Mouse (Mus musculus) heart, adult 8-10 months (tissue): ENCODE data around the gene Lrrc8e. TPM values are rescaled to one million over a fixed set of nuclear protein-coding genes. Genes with fewer than 3 reads are reported as not detected.

Source experiments
- DNase-seq: peaks from one replicate; pipeline ENCODE4 v3.0.0; 2022; ENCODE audit warnings: low spot score
- total RNA-seq, 4 experiments: library from RNA; stranded (reverse); gene quantifications; 2 replicates each; pipeline ENCODE4 v1.2.4; 2022

Lrrc8e gene
- 1 to 10 TPM in 1 of 4 experiments, under 1 TPM in 3; 0.41 to 1.3 (median 0.87) TPM for total RNA-seq

DNA sequence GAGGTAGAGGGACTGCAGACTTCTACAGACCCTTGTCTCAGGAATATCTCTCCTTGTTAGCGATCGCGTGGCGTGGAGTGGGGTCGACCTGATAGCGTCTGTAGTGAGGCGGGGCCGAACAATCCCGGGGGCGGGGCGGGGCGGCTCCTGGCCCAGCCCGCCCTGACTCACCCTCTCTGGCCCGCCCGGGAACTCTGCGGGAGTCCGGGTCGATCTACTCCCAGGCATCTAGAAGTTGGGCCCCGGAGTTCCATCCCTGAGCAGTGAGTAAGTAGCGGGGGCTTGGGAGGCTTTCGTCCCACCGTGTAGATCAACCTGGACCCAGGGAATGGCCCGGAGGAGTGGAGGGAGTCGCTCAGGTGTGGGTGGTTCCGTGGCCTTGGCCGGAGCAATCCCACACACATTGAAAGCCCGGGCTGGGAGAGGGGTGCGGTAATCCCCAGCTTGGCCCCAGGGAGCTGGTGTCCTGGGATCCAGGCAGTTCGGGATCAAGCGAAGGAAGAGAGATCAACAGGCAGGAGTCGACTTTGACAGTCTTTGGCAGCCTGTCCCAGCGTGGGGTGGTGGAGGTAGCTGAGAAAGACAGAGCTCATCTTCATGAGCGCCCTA, at the start of gene Lrrc8e:
Gene Lrrc8e, plus strand, starts transcription at position 89 of the 609 bp plus-strand sequence.
- no peak for DNase-seq

GRCm38 (mm10) chr8:4183409-4183808, 43.2 kb upstream of the Lrrc8e start:
- DNase-seq: no peak

- DNase-seq: no peak
Observed at GRCm38 (mm10) chr8:4186151-4186550, 40.5 kb upstream of the Lrrc8e start.

- DNase-seq: no peak
Observed at GRCm38 (mm10) chr8:4188605-4189004, 38.0 kb upstream of the Lrrc8e start.

GRCm38 (mm10) chr8:4189031-4189722, 37.5 kb upstream of the Lrrc8e start:
- DNase-seq: no peak

DNA sequence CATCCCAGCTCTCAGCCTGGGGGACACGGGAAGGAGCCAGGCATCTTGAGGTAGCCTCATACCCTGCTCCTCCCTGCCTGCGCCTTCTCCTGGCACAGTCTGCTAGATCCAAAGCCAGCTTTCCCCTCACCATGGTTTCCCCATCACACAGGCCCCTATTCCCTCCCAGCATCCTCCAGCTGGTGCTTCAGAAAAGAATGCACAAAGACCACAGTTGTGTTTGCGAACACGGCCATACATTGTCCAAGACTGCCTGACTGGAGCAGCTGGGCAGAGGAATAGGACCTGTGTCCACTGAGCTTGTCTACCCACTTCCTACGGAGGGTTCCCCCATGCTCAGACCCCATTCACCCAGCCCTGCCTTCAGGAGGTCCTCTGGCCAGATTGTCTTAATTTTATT, 34.3 kb upstream of the Lrrc8e start:
- no peak for DNase-seq

GRCm38 (mm10) chr8:4192807-4193587, 33.6 kb upstream of the Lrrc8e start:
- peak; percentile 82 for DNase-seq

DNA sequence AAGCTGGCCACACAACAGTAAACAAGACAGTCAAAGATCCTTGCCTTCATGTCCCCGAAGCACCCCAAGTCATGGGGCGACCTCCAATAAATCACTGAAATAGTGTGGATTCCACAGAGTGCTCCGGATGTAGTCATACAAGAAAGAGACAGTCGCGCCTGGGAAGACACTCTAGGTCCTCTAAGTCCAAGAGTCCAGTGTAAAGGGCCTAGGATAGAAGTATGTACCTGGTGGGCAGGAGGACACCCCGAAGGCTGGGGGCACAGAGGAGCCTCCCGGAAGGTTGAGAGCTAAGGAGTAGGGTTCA, 33.1 kb upstream of the Lrrc8e start:
- DNase-seq: no peak

GRCm38 (mm10) chr8:4201321-4201720, 25.3 kb upstream of the Lrrc8e start:
- no peak for DNase-seq

DNA sequence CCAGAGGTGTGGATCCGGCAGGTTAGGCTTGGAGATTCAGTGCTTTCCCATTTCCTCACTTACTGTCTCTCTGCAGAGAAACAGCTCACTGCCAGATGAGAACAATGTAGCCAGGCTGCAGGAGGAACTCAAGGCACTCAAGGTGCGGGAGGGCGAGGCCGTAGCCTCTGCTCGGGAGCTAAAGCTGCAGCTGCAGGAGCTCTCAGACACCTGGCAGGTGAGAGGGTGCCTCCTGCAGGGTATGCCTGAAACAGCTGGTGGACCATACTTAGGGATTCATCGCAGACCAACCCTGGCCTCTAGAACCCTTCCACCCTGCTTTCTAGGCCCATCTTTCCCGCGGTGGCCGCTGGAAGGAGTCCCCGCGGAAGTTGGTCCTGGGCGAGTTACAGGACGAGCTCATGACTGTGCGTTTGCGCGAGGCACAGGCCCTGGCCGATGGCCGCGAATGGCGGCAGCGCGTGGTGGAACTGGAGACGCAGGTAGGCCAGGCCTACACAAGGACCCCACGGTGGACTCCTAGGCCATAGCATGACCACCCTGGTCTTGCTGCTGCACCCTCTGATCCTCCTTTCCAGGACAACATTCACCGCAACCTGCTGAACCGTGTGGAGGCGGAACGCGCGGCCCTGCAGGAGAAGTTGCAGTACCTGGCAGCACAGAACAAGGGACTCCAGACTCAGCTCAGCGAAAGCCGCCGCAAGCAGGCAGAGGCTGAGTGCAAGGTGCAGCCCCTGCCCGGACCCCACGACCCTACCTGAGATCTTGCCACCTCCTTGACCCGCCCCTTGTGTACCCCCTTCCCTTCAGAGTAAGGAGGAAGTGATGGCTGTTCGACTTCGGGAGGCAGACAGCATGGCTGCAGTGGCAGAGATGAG, 21.1 kb upstream of the Lrrc8e start:
- DNase-seq: no peak

DNA sequence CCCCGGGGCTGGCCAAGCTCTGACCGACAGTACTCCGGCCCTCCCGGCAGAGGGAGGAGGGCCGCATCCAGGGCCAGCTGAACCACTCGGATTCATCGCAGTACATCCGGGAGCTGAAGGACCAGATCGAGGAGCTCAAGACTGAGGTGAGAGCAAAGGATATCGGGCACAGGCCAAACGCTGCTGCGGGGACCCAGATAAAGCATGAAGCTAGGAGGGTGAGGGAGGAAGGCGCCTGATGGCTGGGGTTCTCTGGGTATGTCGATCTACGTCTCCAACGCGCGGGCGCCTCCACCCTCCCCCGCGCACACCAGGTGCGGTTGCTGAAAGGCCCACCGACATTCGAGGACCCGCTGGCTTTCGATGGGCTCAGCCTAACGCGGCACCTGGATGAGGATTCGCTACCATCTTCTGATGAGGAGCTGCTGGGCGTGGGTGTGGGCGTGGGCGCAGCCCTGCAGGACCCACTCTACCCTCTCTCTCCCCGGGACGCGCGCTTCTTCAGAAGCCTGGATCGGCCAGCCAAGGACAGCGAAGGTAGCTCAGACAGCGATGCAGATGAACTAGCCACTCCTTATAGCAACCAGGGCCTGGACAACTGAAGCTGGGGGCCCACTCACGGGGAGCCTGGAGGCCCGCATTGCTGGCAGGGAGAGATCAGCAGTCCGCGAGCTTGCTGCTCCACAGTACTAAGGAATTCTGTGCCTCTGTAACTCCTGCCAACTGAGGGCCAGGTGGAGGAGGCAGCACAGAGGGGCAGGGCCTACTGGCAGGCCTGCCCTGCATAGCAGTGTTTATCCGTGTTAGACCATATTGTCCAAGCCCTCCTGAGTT, 20.2 kb upstream of the Lrrc8e start:
- DNase-seq: no peak

- DNase-seq: no peak
Observed at GRCm38 (mm10) chr8:4207016-4207350, 19.6 kb upstream of the Lrrc8e start.

- no peak for DNase-seq
Observed at GRCm38 (mm10) chr8:4211097-4211496, 15.5 kb upstream of the Lrrc8e start.

- DNase-seq: no peak
Observed at GRCm38 (mm10) chr8:4212809-4213209, 13.8 kb upstream of the Lrrc8e start.

- no peak for DNase-seq
Observed at GRCm38 (mm10) chr8:4213210-4214005, 13.2 kb upstream of the Lrrc8e start.

DNA sequence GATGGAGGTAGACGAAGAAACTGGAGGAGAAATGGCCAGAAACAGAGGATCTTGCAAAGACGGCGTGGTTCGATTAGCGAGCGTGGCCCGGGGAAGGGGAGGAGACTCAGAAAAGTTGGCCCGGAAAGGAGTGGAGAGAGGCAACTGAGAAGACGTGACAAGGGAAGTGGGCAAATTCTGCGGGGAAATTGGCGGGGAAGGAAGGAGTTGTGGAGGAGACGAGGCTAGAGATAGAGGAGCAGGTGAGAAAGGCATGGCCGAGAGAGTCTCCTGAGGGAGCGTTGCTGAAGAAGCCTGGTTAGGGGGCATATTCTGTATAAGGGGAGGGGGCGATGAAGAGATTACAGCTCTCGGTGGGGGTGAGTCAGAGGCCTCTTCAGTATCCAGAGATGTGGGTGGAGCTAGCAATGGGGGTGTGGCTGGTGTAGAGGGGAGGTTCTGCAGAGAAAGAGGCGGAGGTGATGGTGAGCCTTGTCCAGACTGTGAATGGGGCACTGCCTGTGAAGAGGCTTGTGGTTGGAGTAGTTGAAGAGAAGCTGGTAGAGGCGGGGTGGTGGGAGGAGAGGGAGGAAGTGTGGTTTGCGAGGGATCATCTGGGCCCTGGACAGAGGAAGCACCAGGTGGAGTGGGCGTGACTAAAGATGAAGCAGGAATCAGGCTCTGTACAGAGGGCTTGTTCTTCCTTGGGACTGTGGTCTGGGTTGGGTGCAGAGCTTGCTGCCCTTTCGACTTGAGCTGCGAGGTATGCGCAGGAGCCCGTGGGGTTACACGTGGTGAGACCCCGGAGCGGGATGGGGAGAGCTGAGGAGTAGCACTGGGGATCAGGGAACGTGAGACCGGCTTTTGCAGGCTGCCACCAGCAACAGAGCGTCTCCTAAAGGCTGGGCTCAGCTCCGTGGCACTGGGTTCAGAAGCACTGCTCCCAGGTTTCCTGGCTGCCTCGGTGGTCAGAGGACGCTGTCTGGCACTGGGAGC, 12.3 kb upstream of the Lrrc8e start:
- peak; percentile 36 for DNase-seq

- no peak for DNase-seq
Observed at GRCm38 (mm10) chr8:4216296-4216695, 10.3 kb upstream of the Lrrc8e start.

DNA sequence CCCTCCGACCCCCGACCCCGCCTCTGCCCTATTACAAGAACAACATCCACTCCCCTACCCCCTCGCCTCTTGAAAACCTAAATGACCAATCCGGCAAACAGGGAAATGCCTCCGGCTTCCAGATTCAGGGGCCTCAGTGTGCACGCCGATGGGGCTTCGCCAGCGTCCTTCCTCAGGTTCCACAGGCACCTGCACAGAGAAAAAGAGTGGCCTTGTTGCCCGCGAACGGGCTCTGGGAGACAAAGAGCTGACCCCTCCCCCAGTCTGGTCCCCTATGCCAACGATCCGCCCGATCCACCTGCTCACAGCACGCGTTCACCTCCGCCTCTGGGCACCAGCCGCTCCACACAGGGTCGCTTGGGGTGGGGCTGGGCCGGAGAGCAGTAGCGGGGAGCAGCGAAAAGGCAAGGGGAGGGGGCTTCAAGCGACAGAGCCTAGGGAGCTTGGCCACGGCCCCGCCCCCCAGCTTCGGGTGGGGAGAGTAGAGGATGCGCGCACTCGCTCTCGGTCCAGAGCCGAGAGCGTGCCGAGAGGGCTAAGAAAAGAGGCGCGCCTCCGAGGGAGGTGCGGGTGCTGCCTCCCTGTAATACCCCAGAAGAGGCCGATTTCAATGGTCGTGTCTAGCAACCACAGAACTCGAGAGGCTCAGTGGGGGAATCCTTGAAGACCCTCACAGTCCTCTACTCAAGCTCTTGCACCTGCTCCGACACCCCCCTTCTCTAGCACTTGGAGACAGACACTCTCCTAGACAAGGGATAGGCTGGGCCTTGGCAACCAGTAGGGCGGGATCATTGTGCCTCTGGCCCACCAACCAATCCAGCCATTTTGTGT, 9.6 kb upstream of the Lrrc8e start, which contains the start of gene Prr36:
Gene Prr36, minus strand, starts transcription at position 669 of the 831 bp plus-strand sequence.
- no peak for DNase-seq
